19 mouse cellular contexts compared by ENCODE assay signal in genomic region chr1:176826931-176827330, GRCm38 (mm10). TPM values are rescaled to one million over a fixed set of nuclear protein-coding genes. Genes with fewer than 3 reads are reported as not detected.
DNase-seq lines count a peak whose midpoint lies in the region; ATAC-seq and TF ChIP-seq lines count a peak whose summit lies in the region.
"Had no signal": no experiment of that assay in that cellular context is flagged by ENCODE, and none has a peak within 500 bp of the region (broad histone marks: within the 10 kb centered on the region; RNA-seq: fewer than 3 reads in every experiment).

No protein-coding gene starts in this region.

- no peaks in the 10 kb centered on the region for H3K27me3 ChIP-seq in heart, adult 2 months (ENCODE audit: control insufficient read depth, insufficient read depth, low read length)
- no peaks in the 10 kb centered on the region for H3K27me3 ChIP-seq in midbrain, embryonic 11.5 days (ENCODE audit: control insufficient read depth, insufficient read depth, low read length)
- H3K27me3 ChIP-seq in midbrain, embryonic 14.5 days (ENCODE audit: control insufficient read depth, insufficient read depth, low read length): no peaks in the 10 kb centered on the region
- H3K27me3 ChIP-seq in intestine, embryonic 15.5 days (replicated peaks): no peaks in the 10 kb centered on the region
- no peaks in the 10 kb centered on the region for H3K27me3 ChIP-seq in hindbrain, embryonic 10.5 days (ENCODE audit: insufficient read depth, poor library complexity, severe bottlenecking)
- H3K27me3 ChIP-seq: embryonic facial prominence, embryonic 12.5 days; neural tube, embryonic 12.5 days had no signal

- peaks cover 10% of the 10 kb centered on the region for H3K4me1 ChIP-seq in heart, adult 2 months (ENCODE audit: control insufficient read depth, insufficient read depth, low read length)
- H3K4me1 ChIP-seq in midbrain, embryonic 11.5 days (ENCODE audit: control insufficient read depth, insufficient read depth, low read length): no peaks in the 10 kb centered on the region
- H3K4me1 ChIP-seq in midbrain, embryonic 14.5 days (ENCODE audit: control insufficient read depth, insufficient read depth, low read length): no peaks in the 10 kb centered on the region
- peaks cover 5% of the 10 kb centered on the region; the same call in 1 of the 2 replicates for H3K4me1 ChIP-seq in intestine, embryonic 15.5 days (replicated peaks)
- H3K4me1 ChIP-seq in hindbrain, embryonic 10.5 days (replicated peaks): no peaks in the 10 kb centered on the region; the same call in 1 of the 2 replicates
- H3K4me1 ChIP-seq: embryonic facial prominence, embryonic 12.5 days; neural tube, embryonic 12.5 days had no signal

- WGBS in heart, adult 2 months: 87% methylated on average over 4 of the region's 4 CpGs
- WGBS in midbrain, embryonic 11.5 days: 92% methylated on average over 4 of the region's 4 CpGs
- 92% methylated on average over 4 of the region's 4 CpGs for WGBS in midbrain, embryonic 14.5 days
- 88% methylated on average over 4 of the region's 4 CpGs for WGBS in intestine, embryonic 15.5 days
- WGBS in hindbrain, embryonic 10.5 days: 87% methylated on average over 4 of the region's 4 CpGs

- 0 out of 2 replicates have a peak overlapping the region, but pooled peaks have one; percentile 3 for H3K27ac ChIP-seq in heart, adult 2 months
- no peak overlapping the region for H3K27ac ChIP-seq in midbrain, embryonic 11.5 days (ENCODE audit: low read depth, low read length)
- no peak overlapping the region for H3K27ac ChIP-seq in midbrain, embryonic 14.5 days (replicated peaks; ENCODE audit: low read depth, low read length)
- H3K27ac ChIP-seq in intestine, embryonic 15.5 days: no peak overlapping the region
- H3K27ac ChIP-seq in hindbrain, embryonic 10.5 days: no peak overlapping the region
- H3K27ac ChIP-seq: embryonic facial prominence, embryonic 12.5 days; kidney, postnatal 0 days; midbrain, embryonic 10.5 days; neural tube, embryonic 12.5 days had no signal

- TF ChIP-seq POLR2A in heart, adult 2 months (IDR thresholded peaks at IDR 0.05; ENCODE audit: insufficient read depth, low read depth, low read length): no peak

- no peak for ATAC-seq in midbrain, embryonic 11.5 days (ENCODE audit: low FRiP score)
- ATAC-seq in midbrain, embryonic 14.5 days (ENCODE audit: low FRiP score, low TSS enrichment): no peak
- 0 out of 2 replicates have a peak, but pooled peaks have one; percentile 15 for ATAC-seq in granulocyte monocyte progenitor cell, adult 5-6 weeks (replicated peaks; ENCODE audit: poor library complexity, severe bottlenecking)
- ATAC-seq in intestine, embryonic 15.5 days: no peak
- ATAC-seq: forebrain, embryonic 14.5 days; hindbrain, embryonic 16.5 days; intestine, postnatal 0 days had no signal

- DNase-seq in heart, adult 2 months: no peak
- DNase-seq in heart, adult 11 months: no peak
- DNase-seq in midbrain, embryonic 11.5 days (ENCODE audit: low spot score, missing footprints): peak; percentile 51
- no peak for DNase-seq in midbrain, embryonic 14.5 days
- no peak for DNase-seq in hindbrain, embryonic 10.5 days (ENCODE audit: low spot score)
- no peak for DNase-seq in ovary, postnatal 36 days (ENCODE audit: low spot score)
- DNase-seq: cerebellum, adult 9-10 months; left cerebral cortex, postnatal 4 days; right cerebral cortex, adult 18-20 months; thymus, postnatal 4 days had no signal

- no peak for TF ChIP-seq CTCF in heart, adult 2 months (IDR thresholded peaks at IDR 0.05)

- no peak overlapping the region for H3K9ac ChIP-seq in heart, adult 2 months (ENCODE audit: low read depth, low read length)
- H3K9ac ChIP-seq in midbrain, embryonic 11.5 days (ENCODE audit: low read length): no peak overlapping the region
- H3K9ac ChIP-seq in midbrain, embryonic 14.5 days (replicated peaks; ENCODE audit: low read length): no peak overlapping the region
- no peak overlapping the region for H3K9ac ChIP-seq in intestine, embryonic 15.5 days
- H3K9ac ChIP-seq: embryonic facial prominence, embryonic 12.5 days; neural tube, embryonic 12.5 days had no signal

- intact Hi-C loops in heart, adult 2 months (cut with DNase I): no loop called here

- peaks cover 8% of the 10 kb centered on the region for H3K36me3 ChIP-seq in heart, adult 2 months (ENCODE audit: control insufficient read depth, insufficient read depth, low read length)
- no peaks in the 10 kb centered on the region for H3K36me3 ChIP-seq in midbrain, embryonic 11.5 days (ENCODE audit: control insufficient read depth, insufficient read depth, low read length)
- peaks cover 13% of the 10 kb centered on the region; the same call in 1 of the 2 replicates for H3K36me3 ChIP-seq in midbrain, embryonic 14.5 days (ENCODE audit: control insufficient read depth, insufficient read depth, low read length)
- H3K36me3 ChIP-seq in intestine, embryonic 15.5 days: peaks cover 2% of the 10 kb centered on the region; the same call in 1 of the 2 replicates
- H3K36me3 ChIP-seq in hindbrain, embryonic 10.5 days: peaks cover 4% of the 10 kb centered on the region; the same call in 1 of the 2 replicates
- H3K36me3 ChIP-seq: embryonic facial prominence, embryonic 12.5 days had no signal

- TF ChIP-seq EP300 in heart, adult 2 months (IDR thresholded peaks at IDR 0.05; ENCODE audit: insufficient read depth, low read depth, low read length): no peak

- H3K4me3 ChIP-seq in heart, adult 2 months: no peak overlapping the region
- H3K4me3 ChIP-seq in midbrain, embryonic 11.5 days (ENCODE audit: low read depth, low read length): no peak overlapping the region
- no peak overlapping the region for H3K4me3 ChIP-seq in midbrain, embryonic 14.5 days (replicated peaks; ENCODE audit: low read depth, low read length)
- no peak overlapping the region for H3K4me3 ChIP-seq in intestine, embryonic 15.5 days (replicated peaks)
- no peak overlapping the region for H3K4me3 ChIP-seq in hindbrain, embryonic 10.5 days
- H3K4me3 ChIP-seq: embryonic facial prominence, embryonic 12.5 days; midbrain, embryonic 10.5 days; neural tube, embryonic 12.5 days had no signal

- no peak overlapping the region for H3K4me2 ChIP-seq in midbrain, embryonic 11.5 days
- no peak overlapping the region for H3K4me2 ChIP-seq in midbrain, embryonic 14.5 days (ENCODE audit: low read length)
- no peak overlapping the region for H3K4me2 ChIP-seq in intestine, embryonic 15.5 days (replicated peaks)
- H3K4me2 ChIP-seq: embryonic facial prominence, embryonic 12.5 days; neural tube, embryonic 12.5 days had no signal

- H3K9me3 ChIP-seq in midbrain, embryonic 11.5 days (ENCODE audit: control insufficient read depth, low read length): no peaks in the 10 kb centered on the region
- no peaks in the 10 kb centered on the region for H3K9me3 ChIP-seq in midbrain, embryonic 14.5 days (ENCODE audit: control insufficient read depth, low read length)
- no peaks in the 10 kb centered on the region for H3K9me3 ChIP-seq in intestine, embryonic 15.5 days
- H3K9me3 ChIP-seq in hindbrain, embryonic 10.5 days: no peaks in the 10 kb centered on the region
- H3K9me3 ChIP-seq: embryonic facial prominence, embryonic 12.5 days; midbrain, embryonic 10.5 days; neural tube, embryonic 12.5 days had no signal

- no peaks in the 10 kb centered on the region for H3K79me2 ChIP-seq in heart, adult 2 months (replicated peaks; ENCODE audit: control insufficient read depth, insufficient read depth, low read length)

RNA-seq across cellular contexts. Expression of gene Sdccag8, which starts 12.5 kb away (rescaled TPM):
- total RNA-seq in heart, adult 2 months (2021): 1 to 10 TPM; 3.5 to 4.6 TPM
- 2.6 and 4.1 TPM in 2 replicates for polyA plus RNA-seq in heart, adult 2 months (2012; rRNA removed)
- 29.4 and 30.1 TPM in 2 replicates for polyA plus RNA-seq in midbrain, embryonic 11.5 days (2014; fragmentation: Nextera tagmentation; extraction: Ambion mirVana)
- 22.8 and 23.5 TPM in 2 replicates for polyA plus RNA-seq in midbrain, embryonic 14.5 days (2014; fragmentation: Nextera tagmentation; extraction: Ambion mirVana)
- 10.5 and 15.8 TPM in 2 replicates for total RNA-seq in granulocyte monocyte progenitor cell, adult 5-6 weeks (2014; fragmentation: Nextera tagmentation)
- total RNA-seq in granulocyte monocyte progenitor cell, adult 5-6 weeks (2017): 20.6 and 23.4 TPM in 2 replicates
- polyA plus RNA-seq in intestine, embryonic 15.5 days (2015; fragmentation: Nextera tagmentation; extraction: Ambion mirVana): 23.9 and 24.7 TPM in 2 replicates
- 22.1 and 25.3 TPM in 2 replicates for polyA plus RNA-seq in hindbrain, embryonic 10.5 days (2016; fragmentation: Nextera tagmentation; extraction: Ambion mirVana)

RNA-seq across cellular contexts. Expression of gene Cep170, which starts 13.1 kb away (rescaled TPM):
- total RNA-seq in heart, adult 2 months (2021): 10 to 100 TPM; 17.8 to 22.9 TPM
- 5.8 and 9.5 TPM in 2 replicates for polyA plus RNA-seq in heart, adult 2 months (2012; rRNA removed)
- 69.2 and 80.3 TPM in 2 replicates for polyA plus RNA-seq in midbrain, embryonic 11.5 days (2014; fragmentation: Nextera tagmentation; extraction: Ambion mirVana)
- polyA plus RNA-seq in midbrain, embryonic 14.5 days (2014; fragmentation: Nextera tagmentation; extraction: Ambion mirVana): 144 and 182 TPM in 2 replicates
- total RNA-seq in granulocyte monocyte progenitor cell, adult 5-6 weeks (2014; fragmentation: Nextera tagmentation): 39.6 and 41.9 TPM in 2 replicates
- total RNA-seq in granulocyte monocyte progenitor cell, adult 5-6 weeks (2017): 33.1 and 40.9 TPM in 2 replicates
- 13.6 and 17.6 TPM in 2 replicates for polyA plus RNA-seq in intestine, embryonic 15.5 days (2015; fragmentation: Nextera tagmentation; extraction: Ambion mirVana)
- polyA plus RNA-seq in hindbrain, embryonic 10.5 days (2016; fragmentation: Nextera tagmentation; extraction: Ambion mirVana): 35.5 and 42.4 TPM in 2 replicates
